Comparison of ENCODE assay signal across 8 mouse cellular contexts in genomic region chr6:121130773-121131172, GRCm38 (mm10). TPM values are rescaled to one million over a fixed set of nuclear protein-coding genes. Genes with fewer than 3 reads are reported as not detected.
DNase-seq lines count a peak whose midpoint lies in the region; ATAC-seq and TF ChIP-seq lines count a peak whose summit lies in the region.

TSS of gene Mical3 (minus strand) at chr6:121130999.

- DNase-seq in A20 (ENCODE audit: low read depth, low spot score): peak; percentile 30
- DNase-seq in MEL (ENCODE audit: low read depth, low spot score): no peak
- peak; percentile 80 to 84 for DNase-seq in cerebellum, postnatal 10 days
- DNase-seq in frontal cortex, adult 2 months (ENCODE audit: extremely low spot score in 1 of 2, low spot score in 1 of 2): peak in 1 of 2 experiments; percentile 79
- DNase-seq in limb, embryonic 14.5 days (ENCODE audit: low spot score): no peak
- no peak for DNase-seq in spleen, adult 12 weeks (ENCODE audit: low spot score)

- TF ChIP-seq RAD21 in MEL (IDR thresholded peaks at IDR 0.05; ENCODE audit: low read depth, low read length): no peak

- TF ChIP-seq POLR2A in MEL (IDR thresholded peaks at IDR 0.05; ENCODE audit: control insufficient read depth in 1 of 2, insufficient read depth in 1 of 2, low read depth in 1 of 2, low read length in 2 of 2, poor library complexity in 1 of 2): no peak
- TF ChIP-seq POLR2A in limb, embryonic 14.5 days (IDR thresholded peaks at IDR 0.05; ENCODE audit: borderline replicate concordance, extremely low read depth, insufficient read depth, insufficient read length): no peak

- H3K4me1 ChIP-seq in MEL (ENCODE audit: control insufficient read depth in 1 of 2, insufficient read depth in 2 of 2, low read length in 2 of 2): peaks cover 0 to 6% of the 10 kb centered on the region in 2 experiments; a peak in 2 of 4 replicates
- H3K4me1 ChIP-seq in hindbrain, embryonic 13.5 days (replicated peaks): peaks cover 32% of the 10 kb centered on the region
- peaks cover 13% of the 10 kb centered on the region; the same call in 1 of the 2 replicates for H3K4me1 ChIP-seq in limb, embryonic 14.5 days (ENCODE audit: control insufficient read depth, insufficient read depth, low read length)

- no peak for TF ChIP-seq CTCF in MEL (IDR thresholded peaks at IDR 0.05 in 2 of 3, conservative IDR thresholded peaks at IDR 0.05 in 1 of 3; ENCODE audit: control insufficient read depth in 1 of 3, insufficient read depth in 1 of 3, low read depth in 2 of 3, low read length in 3 of 3, poor library complexity in 1 of 3, severe bottlenecking in 1 of 3)

- H3K79me2 ChIP-seq in MEL (ENCODE audit: control insufficient read depth, insufficient read depth, low read length, poor library complexity): no peaks in the 10 kb centered on the region; the same call in 1 of the 2 replicates

- H3K27me3 ChIP-seq in MEL (ENCODE audit: control insufficient read depth in 1 of 2, insufficient read depth in 2 of 2, low read length in 2 of 2): peaks cover 2% of the 10 kb centered on the region in 2 experiments; a peak in 2 of 4 replicates
- no peaks in the 10 kb centered on the region for H3K27me3 ChIP-seq in hindbrain, embryonic 13.5 days
- peaks cover 18% of the 10 kb centered on the region; the same call in 1 of the 2 replicates for H3K27me3 ChIP-seq in limb, embryonic 14.5 days (ENCODE audit: control insufficient read depth, insufficient read depth, low read length)

- H3K27ac ChIP-seq in MEL (ENCODE audit: control insufficient read depth, low read depth, low read length): no peak within 1 kb of the TSS
- H3K27ac ChIP-seq in hindbrain, embryonic 13.5 days: peak within 1 kb of the TSS; percentile 94
- H3K27ac ChIP-seq in limb, embryonic 14.5 days (replicated peaks; ENCODE audit: low read depth, low read length): no peak within 1 kb of the TSS

- peak; percentile 87 for ATAC-seq in hindbrain, embryonic 13.5 days (ENCODE audit: low FRiP score)
- peak; percentile 42; the same call in 1 of the 2 replicates for ATAC-seq in limb, embryonic 14.5 days (ENCODE audit: low FRiP score, low read depth)
- ATAC-seq in neutrophil, adult 5-6 weeks (ENCODE audit: extremely low read depth, insufficient number of reproducible peaks, low FRiP score, poor library complexity, severe bottlenecking): no peak

- H3K4me2 ChIP-seq in hindbrain, embryonic 13.5 days: peak within 1 kb of the TSS; percentile 63
- H3K4me2 ChIP-seq in limb, embryonic 14.5 days (replicated peaks; ENCODE audit: low read depth, low read length, severe bottlenecking): peak within 1 kb of the TSS; percentile 71

- TF ChIP-seq EP300 in MEL (IDR thresholded peaks at IDR 0.05; ENCODE audit: low read depth in 1 of 2, low read length in 2 of 2): no peak

- peaks cover 0 to 2% of the 10 kb centered on the region in 2 experiments; a peak in 1 of 4 replicates for H3K36me3 ChIP-seq in MEL (ENCODE audit: control insufficient read depth in 1 of 2, insufficient read depth in 2 of 2, low read length in 2 of 2)
- H3K36me3 ChIP-seq in hindbrain, embryonic 13.5 days: no peaks in the 10 kb centered on the region
- H3K36me3 ChIP-seq in limb, embryonic 14.5 days (ENCODE audit: control insufficient read depth, insufficient read depth, low read length): no peaks in the 10 kb centered on the region

- peak within 1 kb of the TSS; percentile 62 to 77 for H3K4me3 ChIP-seq in MEL (ENCODE audit: control insufficient read depth in 1 of 2, insufficient read depth in 1 of 2, low read depth in 2 of 2, low read length in 2 of 2)
- H3K4me3 ChIP-seq in hindbrain, embryonic 13.5 days: peak within 1 kb of the TSS; percentile 57
- H3K4me3 ChIP-seq in limb, embryonic 14.5 days (replicated peaks; ENCODE audit: low read length): peak within 1 kb of the TSS; percentile 34

- no peaks in the 10 kb centered on the region for H3K9me3 ChIP-seq in MEL (replicated peaks; ENCODE audit: insufficient read depth, low read length)
- H3K9me3 ChIP-seq in hindbrain, embryonic 13.5 days: no peaks in the 10 kb centered on the region
- no peaks in the 10 kb centered on the region for H3K9me3 ChIP-seq in limb, embryonic 14.5 days (ENCODE audit: control insufficient read depth, low read length)

- H3K9ac ChIP-seq in MEL (ENCODE audit: control insufficient read depth, low read depth, low read length, poor library complexity, severe bottlenecking): peak within 1 kb of the TSS; percentile 68
- H3K9ac ChIP-seq in hindbrain, embryonic 13.5 days: peak within 1 kb of the TSS; percentile 89
- H3K9ac ChIP-seq in limb, embryonic 14.5 days (ENCODE audit: low read depth, low read length, severe bottlenecking): peak within 1 kb of the TSS; percentile 52

- WGBS in hindbrain, embryonic 13.5 days: under 1% methylated on average over 17 of the region's 17 CpGs
- WGBS in limb, embryonic 14.5 days: under 1% methylated on average over 17 of the region's 17 CpGs

TF ChIP-seq in MEL, 35 proteins besides CTCF, POLR2A, EP300 and RAD21:
- TF ChIP-seq ZNF384 (IDR thresholded peaks at IDR 0.05; ENCODE audit: low read depth, low read length): no peak
- no peak for TF ChIP-seq POLR2AphosphoS2 (IDR thresholded peaks at IDR 0.05; ENCODE audit: low read length)
- TF ChIP-seq KAT2A (conservative IDR thresholded peaks at IDR 0.05; ENCODE audit: low read depth, low read length): no peak
- no peak for TF ChIP-seq MAX (IDR thresholded peaks at IDR 0.05; ENCODE audit: low read length)
- TF ChIP-seq CHD1 (IDR thresholded peaks at IDR 0.05; ENCODE audit: low read depth, low read length): no peak
- TF ChIP-seq TCF12 (IDR thresholded peaks at IDR 0.05; ENCODE audit: low read depth, low read length): no peak
- no peak for TF ChIP-seq NELFE (IDR thresholded peaks at IDR 0.05; ENCODE audit: low read depth, low read length)
- TF ChIP-seq ETS1 (IDR thresholded peaks at IDR 0.05; ENCODE audit: low read depth, low read length): no peak
TF ChIP-seq in MEL: peak in this region for 0.

RNA-seq across cellular contexts. Expression of gene Mical3, which starts in this region (rescaled TPM):
- total RNA-seq in MEL (2012; rRNA removed): 19.8 and 24.7 TPM in 2 replicates
- polyA plus RNA-seq in MEL (2012; ENCODE audit: insufficient read depth in 1 of 2, insufficient read length in 2 of 2, low read depth in 1 of 2, low replicate concordance in 2 of 2, missing spikeins in 1 of 2): 100 to 1,000 TPM in 1 of 2 experiments, 10 to 100 TPM in 1; 31.4 to 125 TPM
- polyA plus RNA-seq in frontal cortex, adult 2 months (2012; rRNA removed): 63.6 and 64.3 TPM in 2 replicates
- 33.8 and 34.5 TPM in 2 replicates for polyA plus RNA-seq in hindbrain, embryonic 13.5 days (2015; fragmentation: Nextera tagmentation; extraction: Ambion mirVana)
- polyA plus RNA-seq in limb, embryonic 14.5 days (2012; rRNA removed): 17.3 and 17.7 TPM in 2 replicates
- polyA plus RNA-seq in limb, embryonic 14.5 days (2014; fragmentation: Nextera tagmentation; extraction: Ambion mirVana): 13.3 and 16.3 TPM in 2 replicates
- 13.6 and 17.1 TPM in 2 replicates for total RNA-seq in neutrophil, adult 5-6 weeks (2017)

Comparison
In these comparisons a context has a peak if more than half of its experiments do, and no peak if none do; other contexts are left out.
1. DNase-seq: peak in A20 (single experiment) and cerebellum, postnatal 10 days (2 of 2); none in MEL (single experiment), limb, embryonic 14.5 days (single experiment) and spleen, adult 12 weeks (single experiment).
2. Peak in every context shown above with its lines, with median percentiles within 50 percentile points of each other: H3K4me3 ChIP-seq and H3K9ac ChIP-seq.